Mouse (Mus musculus) hindbrain, embryonic 15.5 days (tissue): Measurements from ENCODE around the gene Egf. TPM values are rescaled to one million over a fixed set of nuclear protein-coding genes. Genes with fewer than 3 reads are reported as not detected.
A peak's percentile ranks its signal among the peaks of the same experiment; 100 is the strongest.

Experiments
- ATAC-seq: fragments of 200-750 bp; cut with Nextera tagmentation; 2 replicates; pipeline ENCODE4 v1.8.0; 2017; ENCODE audit warnings: low read depth, moderate number of reproducible peaks, moderate TSS enrichment; ENCODE audit not compliant: low FRiP score
- H3K27ac ChIP-seq: fragments of 300-500 bp; sonication (generic); replicated peaks from 2 replicates; pipeline ENCODE4 v1.5.1; 2015; ENCODE audit warnings: mild to moderate bottlenecking, inconsistent platforms
- H3K27me3 ChIP-seq: fragments of 300-500 bp; sonication (generic); 2 replicates; pipeline ENCODE4 v1.6.1; 2015; ENCODE audit warnings: control low read depth, inconsistent platforms
- H3K36me3 ChIP-seq: fragments of 300-500 bp; sonication (generic); 2 replicates; pipeline ENCODE4 v1.6.1; 2015; ENCODE audit warnings: control low read depth, inconsistent platforms
- H3K4me1 ChIP-seq: fragments of 300-500 bp; sonication (generic); replicated peaks from 2 replicates; pipeline ENCODE4 v1.6.1; 2015; ENCODE audit warnings: control low read depth, inconsistent platforms
- H3K4me2 ChIP-seq: fragments of 300-500 bp; sonication (generic); 2 replicates; pipeline ENCODE4 v1.6.1; 2015; ENCODE audit warnings: moderate library complexity, mild to moderate bottlenecking, inconsistent platforms
- H3K4me3 ChIP-seq: fragments of 300-500 bp; sonication (generic); 2 replicates; pipeline ENCODE4 v1.5.1; 2015; ENCODE audit warnings: mild to moderate bottlenecking, inconsistent platforms
- H3K9ac ChIP-seq: fragments of 300-500 bp; sonication (generic); 2 replicates; pipeline ENCODE4 v1.6.1; 2015; ENCODE audit warnings: inconsistent platforms
- H3K9me3 ChIP-seq: fragments of 300-500 bp; sonication (generic); 2 replicates; pipeline ENCODE4 v1.6.1; 2016; ENCODE audit warnings: control low read depth, inconsistent platforms
- WGBS: fragments of 180-500 bp; shearing (Covaris S2); methylation state at CpG from one replicate; pipeline ENCODE4 v1.1.7; 2015; 5-methylcytosine and 5-hydroxymethylcytosine counted together
- polyA plus RNA-seq: library from polyadenylated mRNA; unstranded; fragments of >200 nt; fragmentation: Nextera tagmentation; extraction: Ambion mirVana; gene quantifications from 2 replicates; pipeline ENCODE4 v1.2.1, GENCODE M21; 2015

The Egf gene
- polyA plus RNA-seq, 1 experiment from 2014 or later: 2.2 TPM

GRCm38 (mm10) chr3:129646781-129647180 lies 108.3 kb downstream of the Egf start:
- Histone ChIP-seq H3K4me3 (no peak overlapping the region), H3K9ac (no peak overlapping the region), H3K9me3 (no peaks in the 10 kb centered on the region), H3K27ac (no peak overlapping the region), H3K4me1 (no peaks in the 10 kb centered on the region; the same call in 1 of the 2 replicates), H3K27me3 (no peaks in the 10 kb centered on the region), H3K36me3 (no peaks in the 10 kb centered on the region), H3K4me2 (no peak overlapping the region)
- ATAC-seq: no peak
- 73% methylated on average over 5 of the region's 5 CpGs for WGBS

- no peak overlapping the region for H3K27ac ChIP-seq
- WGBS: 53% methylated on average over 3 of the region's 3 CpGs
- H3K9me3 ChIP-seq: no peaks in the 10 kb centered on the region
- no peak for ATAC-seq
- no peak overlapping the region for H3K4me2 ChIP-seq
- no peak overlapping the region for H3K4me3 ChIP-seq
- H3K9ac ChIP-seq: no peak overlapping the region
- no peaks in the 10 kb centered on the region for H3K27me3 ChIP-seq
- peaks cover 4% of the 10 kb centered on the region; the same call in 1 of the 2 replicates for H3K4me1 ChIP-seq
- H3K36me3 ChIP-seq: no peaks in the 10 kb centered on the region
Observed at GRCm38 (mm10) chr3:129645409-129645808, 109.7 kb downstream of the Egf start.

- ATAC-seq: no peak
- Histone ChIP-seq H3K4me3 (no peak overlapping the region), H3K9me3 (no peaks in the 10 kb centered on the region), H3K9ac (no peak overlapping the region), H3K27me3 (no peaks in the 10 kb centered on the region), H3K4me2 (no peak overlapping the region), H3K36me3 (no peaks in the 10 kb centered on the region), H3K4me1 (peaks cover 12% of the 10 kb centered on the region; the same call in 1 of the 2 replicates), H3K27ac (no peak overlapping the region)
- WGBS: 86% methylated on average over 7 of the region's 7 CpGs
Observed at GRCm38 (mm10) chr3:129641621-129642020, 113.5 kb downstream of the Egf start.

GRCm38 (mm10) chr3:129640211-129641000 lies 114.7 kb downstream of the Egf start:
- Histone ChIP-seq H3K9me3 (no peaks in the 10 kb centered on the region), H3K36me3 (no peaks in the 10 kb centered on the region), H3K4me1 (peaks cover 12% of the 10 kb centered on the region; the same call in 1 of the 2 replicates), H3K27me3 (no peaks in the 10 kb centered on the region), H3K9ac (no peak overlapping the region), H3K27ac (peak overlapping the region; percentile 31), H3K4me3 (no peak overlapping the region), H3K4me2 (no peak overlapping the region)
- 50% methylated on average over 10 of the region's 10 CpGs for WGBS
- ATAC-seq: peak; percentile 86

GRCm38 (mm10) chr3:129639701-129640100 lies 115.4 kb downstream of the Egf start:
- Histone ChIP-seq H3K27me3 (no peaks in the 10 kb centered on the region), H3K4me1 (peaks cover 12% of the 10 kb centered on the region; the same call in 1 of the 2 replicates), H3K4me2 (no peak overlapping the region), H3K4me3 (no peak overlapping the region), H3K27ac (peak overlapping the region; percentile 31), H3K9me3 (no peaks in the 10 kb centered on the region), H3K36me3 (no peaks in the 10 kb centered on the region), H3K9ac (no peak overlapping the region)
- no peak for ATAC-seq
- WGBS: 65% methylated on average over 5 of the region's 5 CpGs

GRCm38 (mm10) chr3:129637446-129637845 lies 117.7 kb downstream of the Egf start:
- Histone ChIP-seq H3K27ac (no peak overlapping the region), H3K4me2 (no peak overlapping the region), H3K36me3 (peaks cover 9% of the 10 kb centered on the region; the same call in 1 of the 2 replicates), H3K9me3 (no peaks in the 10 kb centered on the region), H3K4me1 (peaks cover 12% of the 10 kb centered on the region; the same call in 1 of the 2 replicates), H3K9ac (no peak overlapping the region), H3K27me3 (no peaks in the 10 kb centered on the region), H3K4me3 (no peak overlapping the region)
- WGBS: 92% methylated on average over 6 of the region's 6 CpGs
- ATAC-seq: no peak

GRCm38 (mm10) chr3:129634260-129634901 lies 120.7 kb downstream of the Egf start:
- Histone ChIP-seq H3K27me3 (no peaks in the 10 kb centered on the region), H3K4me3 (no peak overlapping the region), H3K36me3 (peaks cover 12% of the 10 kb centered on the region; the same call in 1 of the 2 replicates), H3K9me3 (no peaks in the 10 kb centered on the region), H3K4me2 (no peak overlapping the region), H3K27ac (0 out of 2 replicates have a peak overlapping the region, but pooled peaks have one; percentile 32), H3K9ac (no peak overlapping the region), H3K4me1 (no peaks in the 10 kb centered on the region)
- peak; percentile 64; the same call in 1 of the 2 replicates for ATAC-seq
- WGBS: 84% methylated on average over 11 of the region's 11 CpGs

GRCm38 (mm10) chr3:129633518-129633917 lies 121.6 kb downstream of the Egf start:
- Histone ChIP-seq H3K4me2 (no peak overlapping the region), H3K4me3 (no peak overlapping the region), H3K4me1 (no peaks in the 10 kb centered on the region), H3K9ac (no peak overlapping the region), H3K36me3 (peaks cover 13% of the 10 kb centered on the region; the same call in 1 of the 2 replicates), H3K27ac (no peak overlapping the region), H3K9me3 (no peaks in the 10 kb centered on the region), H3K27me3 (no peaks in the 10 kb centered on the region)
- 83% methylated on average over 8 of the region's 8 CpGs for WGBS
- no peak for ATAC-seq

- H3K9ac ChIP-seq: no peak overlapping the region
Observed at GRCm38 (mm10) chr3:129631857-129632256, 123.3 kb downstream of the Egf start.

GRCm38 (mm10) chr3:129631018-129631417 lies 124.1 kb downstream of the Egf start:
- H3K36me3 ChIP-seq: peaks cover 14% of the 10 kb centered on the region; the same call in 1 of the 2 replicates
- no peak overlapping the region for H3K27ac ChIP-seq
- no peaks in the 10 kb centered on the region for H3K9me3 ChIP-seq
- H3K4me3 ChIP-seq: no peak overlapping the region
- H3K4me1 ChIP-seq: no peaks in the 10 kb centered on the region
- no peaks in the 10 kb centered on the region for H3K27me3 ChIP-seq
- no peak for ATAC-seq
- 65% methylated on average over 1 of the region's 1 CpGs for WGBS
- no peak overlapping the region for H3K9ac ChIP-seq
- H3K4me2 ChIP-seq: no peak overlapping the region

More at GRCm38 (mm10) chr3:129631857-129632256, 123.3 kb downstream of the Egf start:
- no peaks in the 10 kb centered on the region for H3K27me3 ChIP-seq
- H3K9me3 ChIP-seq: no peaks in the 10 kb centered on the region
- no peaks in the 10 kb centered on the region for H3K4me1 ChIP-seq
- no peak overlapping the region for H3K4me3 ChIP-seq
- WGBS: 95% methylated on average over 5 of the region's 5 CpGs
- peaks cover 14% of the 10 kb centered on the region; the same call in 1 of the 2 replicates for H3K36me3 ChIP-seq
- no peak for ATAC-seq
- no peak overlapping the region for H3K27ac ChIP-seq
- H3K4me2 ChIP-seq: no peak overlapping the region
